In the genomic region with DNA sequence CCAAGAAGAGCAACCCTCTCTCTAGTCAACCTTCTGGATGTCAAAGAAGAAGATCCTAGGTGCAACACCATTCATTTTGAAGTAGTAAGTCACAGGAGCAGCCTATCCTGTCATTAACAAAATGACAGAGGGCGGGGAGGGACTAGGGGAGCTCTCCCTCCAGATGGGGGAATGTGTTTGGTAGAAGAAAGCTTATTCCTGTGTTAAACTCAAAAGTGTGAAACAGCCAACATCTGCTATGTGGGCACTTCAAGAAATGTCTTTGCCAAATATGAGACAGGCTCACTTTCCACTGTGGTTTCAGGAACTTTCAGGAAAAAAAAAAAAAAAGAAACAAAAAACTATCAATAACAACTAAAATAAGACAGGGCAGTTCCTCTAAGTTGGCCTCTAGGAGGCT, we compare ENCODE assay signal across 12 mouse cellular contexts.
A peak's percentile ranks its signal among the peaks of the same experiment; 100 is the strongest.
DNase-seq lines count a peak whose midpoint lies in the region; TF ChIP-seq lines count a peak whose summit lies in the region.
"Had no signal": no experiment of that assay in that cellular context is flagged by ENCODE, and none has a peak within 500 bp of the region (broad histone marks: within the 10 kb centered on the region; RNA-seq: fewer than 3 reads in every experiment).

No protein-coding gene starts in this region.

- TF ChIP-seq CTCF in brain, embryonic 14.5 days (IDR thresholded peaks at IDR 0.05; ENCODE audit: borderline replicate concordance, extremely low read depth, insufficient read depth, insufficient read length) = no peak

- intact Hi-C loops in left cerebral cortex, postnatal 10 days (cut with DNase I) = no loop called here

- DNase-seq in frontal cortex, postnatal 36 days (ENCODE audit: low spot score in 2 of 2) = peak; percentile 28 to 78
- no peak for DNase-seq in frontal cortex, postnatal 25 days (ENCODE audit: low spot score in 2 of 2)
- peak; percentile 45 to 62 for DNase-seq in left cerebral cortex, adult 9 months (ENCODE audit: low spot score in 2 of 2)
- no peak for DNase-seq in left cerebral cortex, postnatal 10 days (ENCODE audit: extremely low spot score in 1 of 2, low spot score in 2 of 2)
- DNase-seq in brain, embryonic 14.5 days (ENCODE audit: low read depth) = peak; percentile 45
- DNase-seq in right cerebral cortex, postnatal 36 days (ENCODE audit: low spot score in 2 of 2) = peak; percentile 20 to 58
- no peak for DNase-seq in layer of hippocampus, postnatal 14 days (ENCODE audit: low spot score in 2 of 2)
- DNase-seq: adrenal gland, adult 2 months; kidney, adult 8-10 months; kidney, postnatal 36 days; lung, postnatal 10 days; thymus, postnatal 14 days had no signal

- no peak for TF ChIP-seq POLR2A in brain, embryonic 14.5 days (IDR thresholded peaks at IDR 0.05; ENCODE audit: borderline replicate concordance, extremely low read depth, insufficient read depth, insufficient read length, poor library complexity, severe bottlenecking)

Comparison
In these comparisons a context has a peak if more than half of its experiments do, and no peak if none do; other contexts are left out.
1. DNase-seq: peak in frontal cortex, postnatal 36 days (2 of 2), left cerebral cortex, adult 9 months (2 of 2), brain, embryonic 14.5 days (single experiment) and right cerebral cortex, postnatal 36 days (2 of 2); none in frontal cortex, postnatal 25 days (0 of 2), left cerebral cortex, postnatal 10 days (0 of 2) and layer of hippocampus, postnatal 14 days (0 of 2).